Mouse (Mus musculus) liver, postnatal 0 days (tissue): Measurements from ENCODE around the gene Stat3. TPM values are rescaled to one million over a fixed set of nuclear protein-coding genes. Genes with fewer than 3 reads are reported as not detected.

Source experiments
- ATAC-seq: fragments of 200-750 bp; cut with Nextera tagmentation; 2 replicates; pipeline ENCODE4 v1.8.0; 2017; ENCODE audit warnings: mild to moderate bottlenecking, moderate library complexity
- DNase-seq: peaks from one replicate; pipeline ENCODE4 v3.0.0-alpha.2; 2016
- H3K27ac ChIP-seq: fragments of 300-500 bp; sonication (generic); 2 replicates; pipeline ENCODE4 v1.5.1; 2014; ENCODE audit warnings: antibody characterized with exemption, moderate library complexity, mild to moderate bottlenecking, low read depth
- H3K27me3 ChIP-seq: fragments of 300-500 bp; sonication (generic); 2 replicates; pipeline ENCODE4 v1.6.1; 2014; ENCODE audit warnings: low read length, control low read depth, mixed read lengths; ENCODE audit not compliant: insufficient read depth
- H3K36me3 ChIP-seq: fragments of 300-500 bp; sonication (generic); replicated peaks from 2 replicates; pipeline ENCODE4 v1.6.1; 2014; ENCODE audit warnings: mild to moderate bottlenecking, control low read depth, low read length, moderate library complexity, mixed read lengths; ENCODE audit not compliant: insufficient read depth
- H3K4me1 ChIP-seq: fragments of 300-500 bp; sonication (generic); 2 replicates; pipeline ENCODE4 v1.6.1; 2014; ENCODE audit warnings: antibody characterized with exemption, mild to moderate bottlenecking, control low read depth; ENCODE audit not compliant: insufficient read depth
- H3K4me2 ChIP-seq: fragments of 300-500 bp; sonication (generic); 2 replicates; pipeline ENCODE4 v1.6.1; 2014; ENCODE audit warnings: low read depth, mild to moderate bottlenecking, low read length, moderate library complexity, mixed read lengths
- H3K4me3 ChIP-seq: fragments of 300-500 bp; sonication (generic); 2 replicates; pipeline ENCODE4 v1.5.1; 2014; ENCODE audit warnings: low read depth, low read length
- H3K9ac ChIP-seq: fragments of 300-500 bp; sonication (generic); replicated peaks from 2 replicates; pipeline ENCODE4 v1.6.1; 2014; ENCODE audit warnings: mild to moderate bottlenecking, moderate library complexity
- H3K9me3 ChIP-seq: fragments of 300-500 bp; sonication (generic); 2 replicates; pipeline ENCODE4 v1.6.1; 2016; ENCODE audit warnings: mild to moderate bottlenecking, control low read depth, low read length, mixed read lengths
- CTCF ChIP-seq: sonication (generic); IDR thresholded peaks from 2 replicates; pipeline ENCODE4 v1.5.1; 2016; ENCODE audit warnings: antibody characterized with exemption, low read depth
- EP300 ChIP-seq: IDR thresholded peaks from 2 replicates; pipeline ENCODE4 v1.6.1; 2016; ENCODE audit warnings: antibody characterized with exemption, low read depth, mild to moderate bottlenecking
- WGBS: fragments of 180-500 bp; shearing (Covaris S2); extraction: QIAGEN DNeasy Blood & Tissue Kit; methylation state at CpG from one replicate; pipeline ENCODE4 v1.1.7; 2014; ENCODE audit not compliant: insufficient replicate concordance; 5-methylcytosine and 5-hydroxymethylcytosine counted together
- polyA plus RNA-seq: library from polyadenylated mRNA; unstranded; fragments of >200 nt; fragmentation: Nextera tagmentation; extraction: Ambion mirVana; gene quantifications from 2 replicates; pipeline ENCODE4 v1.2.1, GENCODE M21; 2015

The Stat3 gene
- polyA plus RNA-seq, 1 experiment from 2014 or later = 53.7 TPM

GRCm38 (mm10) chr11:100965760-100966159, 26.4 kb upstream of the Stat3 start:
- Histone ChIP-seq H3K4me3 (no peak overlapping the region), H3K9me3 (no peaks in the 10 kb centered on the region), H3K9ac (no peak overlapping the region), H3K27me3 (peaks cover 21% of the 10 kb centered on the region), H3K4me1 (peaks cover 13% of the 10 kb centered on the region), H3K4me2 (no peak overlapping the region), H3K36me3 (no peaks in the 10 kb centered on the region), H3K27ac (no peak overlapping the region)
- 0 out of 2 replicates have a peak, but pooled peaks have one; percentile 20 for ATAC-seq
- WGBS = 32% methylated on average over 6 of the region's 6 CpGs
- DNase-seq = no peak
- TF ChIP-seq CTCF = no peak
- no peak for TF ChIP-seq EP300

GRCm38 (mm10) chr11:100964901-100965542, 25.7 kb upstream of the Stat3 start:
- Histone ChIP-seq H3K4me2 (no peak overlapping the region), H3K36me3 (no peaks in the 10 kb centered on the region), H3K9ac (no peak overlapping the region), H3K4me1 (peaks cover 19% of the 10 kb centered on the region), H3K27ac (no peak overlapping the region), H3K9me3 (no peaks in the 10 kb centered on the region), H3K4me3 (no peak overlapping the region), H3K27me3 (peaks cover 13% of the 10 kb centered on the region)
- DNase-seq (no peak), ATAC-seq (no peak)
- TF ChIP-seq EP300 = no peak
- TF ChIP-seq CTCF = no peak
- 78% methylated on average over 6 of the region's 6 CpGs for WGBS

- H3K27me3 ChIP-seq = peaks cover 5% of the 10 kb centered on the region
- no peak overlapping the region for H3K4me3 ChIP-seq
- peaks cover 17% of the 10 kb centered on the region for H3K4me1 ChIP-seq
- no peak overlapping the region for H3K27ac ChIP-seq
- no peaks in the 10 kb centered on the region for H3K9me3 ChIP-seq
- TF ChIP-seq CTCF (no peak), EP300 (no peak)
- no peak for DNase-seq
- no peak for ATAC-seq
- H3K36me3 ChIP-seq = no peaks in the 10 kb centered on the region; the same call in 1 of the 2 replicates
- H3K4me2 ChIP-seq = no peak overlapping the region
- 79% methylated on average over 7 of the region's 7 CpGs for WGBS
- H3K9ac ChIP-seq = no peak overlapping the region
Measured at GRCm38 (mm10) chr11:100964180-100964579, 24.8 kb upstream of the Stat3 start.

- Histone ChIP-seq H3K9me3 (no peaks in the 10 kb centered on the region), H3K4me2 (no peak overlapping the region), H3K9ac (no peak overlapping the region), H3K36me3 (peaks cover 3% of the 10 kb centered on the region; the same call in 1 of the 2 replicates), H3K27me3 (no peaks in the 10 kb centered on the region), H3K27ac (no peak overlapping the region), H3K4me3 (no peak overlapping the region), H3K4me1 (peaks cover 15% of the 10 kb centered on the region)
- DNase-seq (no peak), ATAC-seq (no peak)
- no peak for TF ChIP-seq EP300
- no peak for TF ChIP-seq CTCF
- 74% methylated on average over 9 of the region's 9 CpGs for WGBS
Measured at GRCm38 (mm10) chr11:100963647-100964046, 24.3 kb upstream of the Stat3 start.

GRCm38 (mm10) chr11:100962371-100962911, 23.1 kb upstream of the Stat3 start:
- H3K4me2 ChIP-seq = no peak overlapping the region
- no peak overlapping the region for H3K4me3 ChIP-seq
- H3K9ac ChIP-seq = no peak overlapping the region
- peak overlapping the region; percentile 11; the same call in 1 of the 2 replicates for H3K27ac ChIP-seq
- peaks cover 15% of the 10 kb centered on the region for H3K4me1 ChIP-seq
- no peak for DNase-seq
- H3K36me3 ChIP-seq = peaks cover 3% of the 10 kb centered on the region; the same call in 1 of the 2 replicates
- no peak for TF ChIP-seq EP300
- 0 out of 2 replicates have a peak, but pooled peaks have one; percentile 7 for ATAC-seq
- H3K9me3 ChIP-seq = no peaks in the 10 kb centered on the region
- WGBS = 62% methylated on average over 9 of the region's 9 CpGs
- no peaks in the 10 kb centered on the region for H3K27me3 ChIP-seq

GRCm38 (mm10) chr11:100960540-100960939, 21.2 kb upstream of the Stat3 start:
- TF ChIP-seq EP300 = no peak
- no peak for TF ChIP-seq CTCF
- Histone ChIP-seq H3K9ac (no peak overlapping the region), H3K36me3 (peaks cover 3% of the 10 kb centered on the region; the same call in 1 of the 2 replicates), H3K4me1 (peaks cover 15% of the 10 kb centered on the region), H3K9me3 (no peaks in the 10 kb centered on the region), H3K27ac (no peak overlapping the region), H3K4me3 (no peak overlapping the region), H3K27me3 (no peaks in the 10 kb centered on the region), H3K4me2 (peak overlapping the region; percentile 32; the same call in 1 of the 2 replicates)
- DNase-seq (peak; percentile 65), ATAC-seq (peak; percentile 65)
- WGBS = 25% methylated on average over 6 of the region's 6 CpGs
